Mouse (Mus musculus) kidney, adult 2 months (tissue): ENCODE measurements around the gene Adam8. TPM values are rescaled to one million over a fixed set of nuclear protein-coding genes. Genes with fewer than 3 reads are reported as not detected.

Experiments
- DNase-seq: peaks from one replicate; pipeline ENCODE4 v3.0.0; 2021
- H3K27ac ChIP-seq: fragments of 200-500 bp; 2 replicates; pipeline ENCODE4 v1.5.1; 2012; ENCODE audit warnings: low read depth, low read length, control low read depth, inconsistent platforms; ENCODE audit not compliant: insufficient read depth
- H3K27me3 ChIP-seq: fragments of 200-500 bp; replicated peaks from 2 replicates; pipeline ENCODE4 v1.6.1; 2012; ENCODE audit warnings: mild to moderate bottlenecking, moderate library complexity, low read length, inconsistent platforms; ENCODE audit not compliant: control insufficient read depth, insufficient read depth
- H3K36me3 ChIP-seq: fragments of 200-500 bp; 2 replicates; pipeline ENCODE4 v1.6.1; 2012; ENCODE audit warnings: mild to moderate bottlenecking, moderate library complexity, low read length, inconsistent platforms; ENCODE audit not compliant: control insufficient read depth, insufficient read depth
- H3K4me1 ChIP-seq: fragments of 200-500 bp; 2 replicates; pipeline ENCODE4 v1.6.1; 2011; ENCODE audit warnings: low read length; ENCODE audit not compliant: control insufficient read depth, insufficient read depth
- H3K4me3 ChIP-seq: fragments of 200-500 bp; 2 replicates; pipeline ENCODE4 v1.5.1; 2011; ENCODE audit warnings: mild to moderate bottlenecking, low read depth, low read length, control low read depth; ENCODE audit not compliant: insufficient read depth
- CTCF ChIP-seq: fragments of 200-500 bp; conservative IDR thresholded peaks from 2 replicates; pipeline ENCODE4 v1.5.1; 2011; ENCODE audit warnings: low read depth, mild to moderate bottlenecking, control low read depth, low read length, moderate library complexity, mixed read lengths; ENCODE audit not compliant: insufficient read depth, insufficient read length
- POLR2A ChIP-seq: fragments of 200-500 bp; IDR thresholded peaks from one replicate; pipeline ENCODE4 v1.6.1; 2011; ENCODE audit warnings: low read depth, low read length, control low read depth
- WGBS: fragments of 180-500 bp; shearing (Covaris S2); methylation state at CpG from one replicate; pipeline ENCODE4 v1.1.7; 2018; 5-methylcytosine and 5-hydroxymethylcytosine counted together
- polyA plus RNA-seq: library from polyadenylated mRNA; depleted of rRNA; stranded (reverse); fragments of >200 nt; gene quantifications from 2 replicates; pipeline ENCODE4 v1.2.3, GENCODE M21; 2012

Gene Adam8
- polyA plus RNA-seq, 1 experiment, result 2.2 TPM

DNA sequence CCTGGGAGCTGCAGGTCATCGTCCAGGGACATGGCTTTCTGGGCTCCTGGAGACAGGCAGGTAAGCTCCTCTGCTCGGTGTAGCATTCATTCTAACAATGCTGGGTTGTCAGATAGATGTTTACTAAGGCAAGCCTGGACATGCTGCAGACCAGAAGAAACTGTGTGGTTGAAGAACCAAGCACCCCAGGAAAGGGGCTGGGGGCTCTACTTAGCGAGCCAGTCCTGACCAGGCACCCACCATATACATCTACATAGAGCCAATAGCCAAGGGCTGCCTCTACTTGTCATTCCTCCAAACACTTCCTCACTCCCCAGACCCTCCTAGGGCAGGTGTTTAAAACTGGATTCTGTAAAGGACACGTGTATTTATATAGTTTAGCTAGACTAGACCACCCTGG is 1.8 kb upstream of the Adam8 start:
- no peaks in the 10 kb centered on the region for H3K4me1 ChIP-seq
- no peaks in the 10 kb centered on the region for H3K36me3 ChIP-seq
- 85% methylated on average over 4 of the region's 4 CpGs for WGBS
- TF ChIP-seq CTCF (no peak), POLR2A (no peak)
- DNase-seq, result no peak
- no peak overlapping the region for H3K27ac ChIP-seq
- H3K4me3 ChIP-seq, result no peak overlapping the region
- H3K27me3 ChIP-seq, result no peaks in the 10 kb centered on the region

- no peaks in the 10 kb centered on the region for H3K36me3 ChIP-seq
- H3K4me3 ChIP-seq, result no peak overlapping the region
- H3K27me3 ChIP-seq, result no peaks in the 10 kb centered on the region
- TF ChIP-seq POLR2A (no peak), CTCF (no peak)
- no peak overlapping the region for H3K27ac ChIP-seq
- 92% methylated on average over 6 of the region's 6 CpGs for WGBS
- DNase-seq, result no peak
- H3K4me1 ChIP-seq, result no peaks in the 10 kb centered on the region
These were observed 1.2 kb upstream of the Adam8 start for GRCm38 (mm10) chr7:139993532-139993931.

GRCm38 (mm10) chr7:139990864-139991394 is 1.4 kb downstream of the Adam8 start:
- Histone ChIP-seq H3K27me3 (no peaks in the 10 kb centered on the region), H3K36me3 (no peaks in the 10 kb centered on the region), H3K4me3 (no peak overlapping the region), H3K27ac (no peak overlapping the region), H3K4me1 (no peaks in the 10 kb centered on the region)
- 72% methylated on average over 8 of the region's 8 CpGs for WGBS
- DNase-seq, result no peak
- TF ChIP-seq POLR2A, result no peak
- TF ChIP-seq CTCF, result no peak

DNA sequence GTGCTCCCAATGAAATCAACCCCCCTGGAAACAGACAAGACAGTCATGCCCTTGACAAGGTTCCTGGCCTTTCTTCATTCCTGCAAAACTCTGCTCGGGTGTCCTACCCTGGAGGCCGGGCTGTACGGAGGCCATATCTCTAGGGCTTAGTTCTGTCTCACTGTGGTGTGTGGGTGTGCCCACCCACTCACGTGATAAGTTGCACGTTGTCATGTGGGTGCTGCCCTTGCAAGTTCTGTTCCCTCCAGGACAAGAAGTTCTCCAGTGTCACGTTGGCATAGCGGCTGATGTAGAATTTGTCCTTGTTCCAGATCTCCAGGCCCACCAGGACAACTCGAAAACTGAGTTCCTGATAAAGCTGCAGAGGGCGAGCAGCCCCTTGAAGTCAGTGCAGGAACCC is 4.1 kb downstream of the Adam8 start:
- TF ChIP-seq POLR2A (no peak), CTCF (no peak)
- no peak for DNase-seq
- H3K4me3 ChIP-seq, result no peak overlapping the region
- no peak overlapping the region for H3K27ac ChIP-seq
- no peaks in the 10 kb centered on the region for H3K36me3 ChIP-seq
- no peaks in the 10 kb centered on the region for H3K27me3 ChIP-seq
- WGBS, result 84% methylated on average over 9 of the region's 9 CpGs
- H3K4me1 ChIP-seq, result no peaks in the 10 kb centered on the region

DNA sequence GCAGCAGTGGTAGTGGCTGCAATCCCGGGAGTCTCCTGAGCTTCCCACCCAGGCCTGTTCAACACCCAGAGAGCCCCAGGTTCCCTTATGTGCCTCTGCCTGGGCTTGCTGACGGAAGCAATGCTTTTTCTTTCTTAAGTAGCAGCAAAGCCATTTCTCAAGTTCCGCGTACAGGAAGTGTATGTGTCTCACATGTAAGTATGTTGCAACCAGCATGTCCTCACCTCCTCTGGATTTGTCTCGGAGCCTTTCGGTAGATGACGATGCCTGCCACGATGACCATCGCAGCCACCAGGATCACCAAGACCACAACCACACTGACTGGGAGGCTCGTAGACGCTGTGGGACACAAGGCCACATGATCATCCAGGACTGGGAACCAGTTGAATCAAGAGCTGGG is 7.9 kb downstream of the Adam8 start:
- WGBS, result 94% methylated on average over 11 of the region's 11 CpGs
- Histone ChIP-seq H3K36me3 (no peaks in the 10 kb centered on the region), H3K27me3 (no peaks in the 10 kb centered on the region), H3K27ac (no peak overlapping the region), H3K4me3 (no peak overlapping the region), H3K4me1 (no peaks in the 10 kb centered on the region)
- TF ChIP-seq CTCF, result no peak
- no peak for TF ChIP-seq POLR2A
- no peak for DNase-seq

GRCm38 (mm10) chr7:139982058-139982457 is 10.3 kb downstream of the Adam8 start:
- DNase-seq, result no peak
- H3K4me3 ChIP-seq, result no peak overlapping the region
- no peaks in the 10 kb centered on the region for H3K36me3 ChIP-seq
- H3K27ac ChIP-seq, result no peak overlapping the region
- 86% methylated on average over 11 of the region's 11 CpGs for WGBS
- no peaks in the 10 kb centered on the region for H3K27me3 ChIP-seq
- TF ChIP-seq POLR2A, result no peak
- TF ChIP-seq CTCF, result no peak
- no peaks in the 10 kb centered on the region for H3K4me1 ChIP-seq

DNA sequence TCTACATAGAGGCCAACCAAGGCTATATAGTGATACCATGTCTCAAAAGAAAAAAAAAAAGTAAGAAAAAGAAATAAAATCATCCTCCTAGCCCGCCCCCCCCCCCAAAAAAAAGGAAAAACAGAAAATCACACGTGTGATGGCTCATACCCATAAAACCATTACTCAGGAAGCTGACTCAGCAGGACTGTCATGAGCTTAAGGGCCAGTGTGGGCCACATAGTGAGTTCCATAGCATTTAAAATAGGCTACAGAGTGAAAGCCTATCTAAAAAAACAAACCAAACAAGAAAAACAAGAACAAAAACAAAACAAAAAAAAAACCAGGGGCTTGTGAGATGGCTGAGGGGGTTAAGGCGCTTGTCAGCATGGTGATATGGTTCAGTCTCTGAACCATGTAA is 11.6 kb downstream of the Adam8 start:
- no peak for DNase-seq
- WGBS, result 62% methylated on average over 3 of the region's 3 CpGs
- TF ChIP-seq CTCF, result no peak
- no peak for TF ChIP-seq POLR2A
- Histone ChIP-seq H3K4me3 (no peak overlapping the region), H3K27ac (no peak overlapping the region), H3K27me3 (no peaks in the 10 kb centered on the region), H3K4me1 (no peaks in the 10 kb centered on the region), H3K36me3 (no peaks in the 10 kb centered on the region)
